ENCODE assay signal across 8 mouse cellular contexts in genomic region chr8:69270386-69271202, GRCm38 (mm10). TPM values are rescaled to one million over a fixed set of nuclear protein-coding genes. Genes with fewer than 3 reads are reported as not detected.
DNase-seq lines count a peak whose midpoint lies in the region; ATAC-seq lines count a peak whose summit lies in the region.

TSS of gene D130040H23Rik (plus strand) at chr8:69271080.

- no peaks in the 10 kb centered on the region for H3K36me3 ChIP-seq in heart, embryonic 14.5 days (ENCODE audit: control insufficient read depth, insufficient read depth, low read length)
- H3K36me3 ChIP-seq in liver, embryonic 13.5 days = no peaks in the 10 kb centered on the region
- no peaks in the 10 kb centered on the region for H3K36me3 ChIP-seq in stomach, embryonic 14.5 days (ENCODE audit: control insufficient read depth, insufficient read depth, low read length)

- DNase-seq in CD8-positive naive resting alpha-beta T cell, adult 2 months (ENCODE audit: low read depth in 2 of 2, low spot score in 2 of 2) = peak; percentile 45 to 57
- peak; percentile 87 for DNase-seq in brain, embryonic 18.5 days (ENCODE audit: low read depth, low spot score)
- peak; percentile 69 for DNase-seq in fibroblast of lung, adult 2 months (ENCODE audit: low read depth)
- DNase-seq in kidney, postnatal 25 days = peak; percentile 77 to 79
- DNase-seq in liver, embryonic 13.5 days = peak; percentile 57
- DNase-seq in natural killer cell, adult 2 months (ENCODE audit: low spot score in 2 of 2) = peak; percentile 70 to 77

- WGBS in heart, embryonic 14.5 days = 8% methylated on average over 12 of the region's 12 CpGs
- WGBS in liver, embryonic 13.5 days (ENCODE audit: insufficient replicate concordance) = 6% methylated on average over 12 of the region's 12 CpGs
- WGBS in stomach, embryonic 14.5 days = 6% methylated on average over 12 of the region's 12 CpGs

- ATAC-seq in heart, embryonic 14.5 days (ENCODE audit: insufficient number of reproducible peaks, insufficient read depth, low FRiP score, low read depth) = peak; percentile 95
- ATAC-seq in liver, embryonic 13.5 days (ENCODE audit: low read depth) = peak; percentile 98
- peak; percentile 99 for ATAC-seq in stomach, embryonic 14.5 days (ENCODE audit: insufficient number of reproducible peaks, insufficient read depth, low FRiP score, low read depth)

- H3K9me3 ChIP-seq in heart, embryonic 14.5 days (ENCODE audit: control insufficient read depth, low read length) = no peaks in the 10 kb centered on the region
- H3K9me3 ChIP-seq in liver, embryonic 13.5 days (replicated peaks) = no peaks in the 10 kb centered on the region
- no peaks in the 10 kb centered on the region for H3K9me3 ChIP-seq in stomach, embryonic 14.5 days (ENCODE audit: control insufficient read depth, low read depth, low read length)

- peak within 1 kb of the TSS; percentile 83 for H3K4me2 ChIP-seq in heart, embryonic 14.5 days (ENCODE audit: low read length)
- peak within 1 kb of the TSS; percentile 68 for H3K4me2 ChIP-seq in liver, embryonic 13.5 days
- H3K4me2 ChIP-seq in stomach, embryonic 14.5 days (replicated peaks; ENCODE audit: low read depth, low read length) = peak within 1 kb of the TSS; percentile 45

- H3K9ac ChIP-seq in heart, embryonic 14.5 days (ENCODE audit: low read length) = peak within 1 kb of the TSS; percentile 87
- peak within 1 kb of the TSS; percentile 67 for H3K9ac ChIP-seq in liver, embryonic 13.5 days
- peak within 1 kb of the TSS; percentile 54 for H3K9ac ChIP-seq in stomach, embryonic 14.5 days (replicated peaks; ENCODE audit: low read depth, low read length)

- H3K4me3 ChIP-seq in heart, embryonic 14.5 days (ENCODE audit: control insufficient read depth in 1 of 2, insufficient read depth in 1 of 2, low read depth in 1 of 2, low read length in 2 of 2) = peak within 1 kb of the TSS; percentile 76 to 80
- peak within 1 kb of the TSS; percentile 60 for H3K4me3 ChIP-seq in liver, embryonic 13.5 days (replicated peaks)
- peak within 1 kb of the TSS; percentile 55 for H3K4me3 ChIP-seq in stomach, embryonic 14.5 days (ENCODE audit: low read depth, low read length)

- H3K4me1 ChIP-seq in heart, embryonic 14.5 days (ENCODE audit: control insufficient read depth in 2 of 2, insufficient read depth in 2 of 2, low read length in 2 of 2) = peaks cover 0 to 9% of the 10 kb centered on the region in 2 experiments; a peak in 1 of 4 replicates
- peaks cover 6% of the 10 kb centered on the region for H3K4me1 ChIP-seq in liver, embryonic 13.5 days (replicated peaks)
- H3K4me1 ChIP-seq in stomach, embryonic 14.5 days (ENCODE audit: control insufficient read depth, insufficient read depth, low read length) = 0 out of 2 replicates have a peak, but pooled peaks cover 3% of the 10 kb centered on the region

- no peaks in the 10 kb centered on the region for H3K27me3 ChIP-seq in heart, embryonic 14.5 days (ENCODE audit: control insufficient read depth, insufficient read depth, low read length)
- no peaks in the 10 kb centered on the region for H3K27me3 ChIP-seq in liver, embryonic 13.5 days
- H3K27me3 ChIP-seq in stomach, embryonic 14.5 days (ENCODE audit: control insufficient read depth, insufficient read depth, low read length) = no peaks in the 10 kb centered on the region

- peak within 1 kb of the TSS; percentile 66 to 69 for H3K27ac ChIP-seq in heart, embryonic 14.5 days (replicated peaks in 1 of 2; ENCODE audit: control insufficient read depth in 1 of 2, insufficient read depth in 1 of 2, low read depth in 2 of 2, low read length in 2 of 2)
- H3K27ac ChIP-seq in liver, embryonic 13.5 days = peak within 1 kb of the TSS; percentile 45
- peak within 1 kb of the TSS; percentile 77; the same call in 1 of the 2 replicates for H3K27ac ChIP-seq in stomach, embryonic 14.5 days (ENCODE audit: low read length)

RNA-seq across cellular contexts. Expression of gene D130040H23Rik, which starts in this region (rescaled TPM):
- 3.2 and 4.1 TPM in 2 replicates for polyA plus RNA-seq in heart, embryonic 14.5 days (2014; fragmentation: Nextera tagmentation; extraction: Ambion mirVana)
- polyA plus RNA-seq in liver, embryonic 13.5 days (2015; fragmentation: Nextera tagmentation; extraction: Ambion mirVana) = 1.1 and 1.2 TPM in 2 replicates
- 7.6 and 9.3 TPM in 2 replicates for polyA plus RNA-seq in stomach, embryonic 14.5 days (2014; fragmentation: Nextera tagmentation; extraction: Ambion mirVana)

Comparison
In these comparisons a context has a peak if more than half of its experiments do, and no peak if none do; other contexts are left out.
1. Peak in every context shown above with its lines: DNase-seq, ATAC-seq, H3K4me3 ChIP-seq and H3K27ac ChIP-seq.